Mouse (Mus musculus) heart, adult 2 months (tissue): Measurements from ENCODE around the gene Fgf16. TPM values are rescaled to one million over a fixed set of nuclear protein-coding genes. Genes with fewer than 3 reads are reported as not detected.

Source experiments
- DNase-seq, 2 experiments: peaks; one replicate each; pipeline ENCODE4 v3.0.0; 2021
- H3K27ac ChIP-seq: fragments of 200-600 bp; 2 replicates; pipeline ENCODE4 v1.8.1; 2022
- H3K27me3 ChIP-seq: fragments of 200-500 bp; 2 replicates; pipeline ENCODE4 v1.6.1; 2012; ENCODE audit warnings: mild to moderate bottlenecking, low read length, inconsistent platforms, mixed read lengths; ENCODE audit not compliant: control insufficient read depth, insufficient read depth
- H3K36me3 ChIP-seq: fragments of 200-500 bp; 2 replicates; pipeline ENCODE4 v1.6.1; 2012; ENCODE audit warnings: low read length, inconsistent platforms; ENCODE audit not compliant: control insufficient read depth, insufficient read depth
- H3K4me1 ChIP-seq: fragments of 200-500 bp; 2 replicates; pipeline ENCODE4 v1.6.1; 2011; ENCODE audit warnings: low read length; ENCODE audit not compliant: control insufficient read depth, insufficient read depth
- H3K4me3 ChIP-seq: fragments of 200-600 bp; 2 replicates; pipeline ENCODE4 v1.8.1; 2022
- H3K79me2 ChIP-seq: fragments of 200-500 bp; replicated peaks from 2 replicates; pipeline ENCODE4 v1.6.1; 2012; ENCODE audit warnings: mild to moderate bottlenecking, inconsistent platforms, low read length, moderate library complexity, mixed read lengths; ENCODE audit not compliant: control insufficient read depth, insufficient read depth
- H3K9ac ChIP-seq: fragments of 200-500 bp; 2 replicates; pipeline ENCODE4 v1.6.1; 2012; ENCODE audit warnings: low read depth, mild to moderate bottlenecking, control low read depth, inconsistent platforms, low read length, mixed read lengths
- CTCF ChIP-seq: fragments of 200-600 bp; IDR thresholded peaks from 2 replicates; pipeline ENCODE4 v1.8.1; 2022; ENCODE audit warnings: antibody characterized with exemption, mild to moderate bottlenecking, moderate library complexity
- EP300 ChIP-seq: fragments of 200-500 bp; IDR thresholded peaks from 2 replicates; pipeline ENCODE4 v1.6.1; 2011; ENCODE audit warnings: low read depth, low read length, control low read depth; ENCODE audit not compliant: insufficient read depth
- POLR2A ChIP-seq: fragments of 200-500 bp; IDR thresholded peaks from 2 replicates; pipeline ENCODE4 v1.6.1; 2011; ENCODE audit warnings: mild to moderate bottlenecking, low read depth, low read length, control low read depth; ENCODE audit not compliant: insufficient read depth
- WGBS: fragments of 180-500 bp; shearing (Covaris S2); methylation state at CpG from one replicate; pipeline ENCODE4 v1.1.7; 2018; 5-methylcytosine and 5-hydroxymethylcytosine counted together
- intact Hi-C: fragments of 180-260 bp; cut with DNase I; formaldehyde crosslinking; loops from one replicate; pipeline ENCODE4 v1.15.1; 2025
- polyA plus RNA-seq: library from polyadenylated mRNA; depleted of rRNA; stranded (reverse); fragments of >200 nt; gene quantifications from 2 replicates; pipeline ENCODE4 v1.2.3, GENCODE M21; 2012
- total RNA-seq, 2 experiments: library from RNA; stranded (reverse); gene quantifications; 2 replicates each; pipeline ENCODE4 v1.2.3; 2021

Gene Fgf16
- total and polyA plus RNA-seq, 3 experiments: 9.5 to 18.1 (median 16.0) TPM

GRCm38 (mm10) chrX:105762847-105763527 is 1.1 kb upstream of the Fgf16 start:
- no peaks in the 10 kb centered on the region; the same call in 1 of the 2 replicates for H3K4me1 ChIP-seq
- DNase-seq: peak; percentile 28 to 39
- intact Hi-C loops: no loop called here
- no peaks in the 10 kb centered on the region for H3K27me3 ChIP-seq
- H3K79me2 ChIP-seq: no peaks in the 10 kb centered on the region
- H3K4me3 ChIP-seq: peak overlapping the region; percentile 49
- H3K9ac ChIP-seq: peak overlapping the region; percentile 66
- no peaks in the 10 kb centered on the region for H3K36me3 ChIP-seq
- WGBS: 14% methylated on average over 23 of the region's 23 CpGs
- peak overlapping the region; percentile 36; the same call in 1 of the 2 replicates for H3K27ac ChIP-seq
- TF ChIP-seq CTCF: peak; percentile 54
- no peak for TF ChIP-seq POLR2A

- Histone ChIP-seq H3K4me1 (no peaks in the 10 kb centered on the region; the same call in 1 of the 2 replicates), H3K4me3 (peak overlapping the region; percentile 49), H3K79me2 (no peaks in the 10 kb centered on the region), H3K36me3 (no peaks in the 10 kb centered on the region), H3K27me3 (no peaks in the 10 kb centered on the region), H3K27ac (peak overlapping the region; percentile 36), H3K9ac (peak overlapping the region; percentile 66)
- peak; percentile 37 to 48 for DNase-seq
- no peak for TF ChIP-seq POLR2A
- TF ChIP-seq CTCF: no peak
- no peak for TF ChIP-seq EP300
- intact Hi-C loops: no loop called here
- 9% methylated on average over 20 of the region's 20 CpGs for WGBS
These were observed 467 bp upstream of the Fgf16 start for GRCm38 (mm10) chrX:105763612-105764011.

DNA sequence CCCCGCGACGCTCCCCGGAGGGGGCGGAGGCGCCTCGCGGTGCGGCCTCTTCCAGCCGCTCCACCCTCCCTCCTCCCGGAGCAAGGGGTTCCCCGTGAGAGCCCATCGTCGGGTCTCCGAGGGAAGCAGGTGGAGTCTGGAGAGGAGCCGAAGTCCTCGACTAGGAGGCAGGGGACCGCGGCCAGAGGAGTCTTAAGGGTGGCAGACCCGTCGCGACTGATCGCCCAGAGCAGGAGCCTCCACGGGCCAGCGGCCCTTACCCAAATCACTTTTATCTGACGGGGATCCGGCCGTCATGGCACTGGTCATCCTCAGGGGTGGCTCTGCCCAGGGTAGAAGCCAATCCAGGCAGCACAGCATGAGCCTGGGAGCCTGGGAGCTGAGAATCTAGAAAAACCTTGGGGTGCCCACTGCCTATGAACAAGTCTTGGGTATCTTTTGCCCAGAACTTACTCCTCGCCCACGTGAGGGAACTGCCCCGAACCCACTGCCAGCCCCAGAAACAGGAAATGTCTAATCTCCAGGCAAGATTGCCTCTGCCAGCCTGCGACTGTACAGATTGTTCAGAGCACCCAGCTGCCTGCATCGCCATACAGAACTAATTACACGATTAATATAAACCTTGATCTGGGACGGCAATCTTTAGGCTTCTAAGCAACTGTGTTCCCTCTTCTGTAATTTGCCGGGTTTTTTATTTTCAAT is 1.1 kb downstream of the Fgf16 start:
- Histone ChIP-seq H3K27me3 (no peaks in the 10 kb centered on the region), H3K36me3 (no peaks in the 10 kb centered on the region), H3K4me1 (no peaks in the 10 kb centered on the region; the same call in 1 of the 2 replicates), H3K4me3 (peak overlapping the region; percentile 49), H3K9ac (peak overlapping the region; percentile 94), H3K27ac (peak overlapping the region; percentile 58), H3K79me2 (no peaks in the 10 kb centered on the region)
- intact Hi-C loops: no loop called here
- DNase-seq: peak; percentile 14 to 47
- 19% methylated on average over 33 of the region's 36 CpGs for WGBS
- TF ChIP-seq POLR2A (no peak), EP300 (no peak), CTCF (no peak)

DNA sequence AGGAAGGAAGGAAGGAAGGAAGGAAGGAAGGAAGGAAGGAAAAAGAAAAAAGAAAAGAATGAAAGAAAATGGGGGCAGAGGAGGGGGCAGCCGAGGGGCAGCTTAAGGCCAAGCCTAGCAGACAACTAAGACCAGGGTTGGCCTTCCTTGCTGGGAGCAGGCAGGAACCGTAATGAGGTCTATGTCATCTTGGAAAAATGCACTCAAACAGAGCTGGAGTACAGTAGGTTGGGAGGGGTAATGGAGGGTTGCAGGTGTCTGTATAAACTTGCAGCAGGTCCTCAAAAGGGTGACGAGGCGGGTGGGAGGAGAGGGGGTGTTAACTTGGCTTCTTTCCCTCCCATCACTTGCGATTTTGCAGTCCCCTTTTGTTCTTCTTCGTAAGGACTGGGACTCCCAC is 1.9 kb downstream of the Fgf16 start:
- no peaks in the 10 kb centered on the region for H3K27me3 ChIP-seq
- H3K4me1 ChIP-seq: no peaks in the 10 kb centered on the region; the same call in 1 of the 2 replicates
- H3K79me2 ChIP-seq: no peaks in the 10 kb centered on the region
- H3K4me3 ChIP-seq: no peak overlapping the region
- no peak for TF ChIP-seq EP300
- TF ChIP-seq CTCF: no peak
- no peak for TF ChIP-seq POLR2A
- 0 out of 2 replicates have a peak overlapping the region, but pooled peaks have one; percentile 1 for H3K9ac ChIP-seq
- intact Hi-C loops: no loop called here
- no peak overlapping the region for H3K27ac ChIP-seq
- no peaks in the 10 kb centered on the region for H3K36me3 ChIP-seq
- peak; percentile 2 to 21 for DNase-seq
- WGBS: 32% methylated on average over 6 of the region's 6 CpGs

GRCm38 (mm10) chrX:105767177-105767764 is 3.2 kb downstream of the Fgf16 start:
- WGBS: 40% methylated on average over 9 of the region's 9 CpGs
- Histone ChIP-seq H3K79me2 (no peaks in the 10 kb centered on the region), H3K4me1 (peaks cover 1% of the 10 kb centered on the region; the same call in 1 of the 2 replicates), H3K9ac (no peak overlapping the region), H3K27ac (no peak overlapping the region), H3K36me3 (no peaks in the 10 kb centered on the region), H3K27me3 (no peaks in the 10 kb centered on the region), H3K4me3 (no peak overlapping the region)
- peak; percentile 32 to 35 for DNase-seq
- intact Hi-C loops: no loop called here
- TF ChIP-seq CTCF: no peak
- no peak for TF ChIP-seq POLR2A
- no peak for TF ChIP-seq EP300
